Mouse (Mus musculus): ENCODE measurements around the gene Otx2.

DNA sequence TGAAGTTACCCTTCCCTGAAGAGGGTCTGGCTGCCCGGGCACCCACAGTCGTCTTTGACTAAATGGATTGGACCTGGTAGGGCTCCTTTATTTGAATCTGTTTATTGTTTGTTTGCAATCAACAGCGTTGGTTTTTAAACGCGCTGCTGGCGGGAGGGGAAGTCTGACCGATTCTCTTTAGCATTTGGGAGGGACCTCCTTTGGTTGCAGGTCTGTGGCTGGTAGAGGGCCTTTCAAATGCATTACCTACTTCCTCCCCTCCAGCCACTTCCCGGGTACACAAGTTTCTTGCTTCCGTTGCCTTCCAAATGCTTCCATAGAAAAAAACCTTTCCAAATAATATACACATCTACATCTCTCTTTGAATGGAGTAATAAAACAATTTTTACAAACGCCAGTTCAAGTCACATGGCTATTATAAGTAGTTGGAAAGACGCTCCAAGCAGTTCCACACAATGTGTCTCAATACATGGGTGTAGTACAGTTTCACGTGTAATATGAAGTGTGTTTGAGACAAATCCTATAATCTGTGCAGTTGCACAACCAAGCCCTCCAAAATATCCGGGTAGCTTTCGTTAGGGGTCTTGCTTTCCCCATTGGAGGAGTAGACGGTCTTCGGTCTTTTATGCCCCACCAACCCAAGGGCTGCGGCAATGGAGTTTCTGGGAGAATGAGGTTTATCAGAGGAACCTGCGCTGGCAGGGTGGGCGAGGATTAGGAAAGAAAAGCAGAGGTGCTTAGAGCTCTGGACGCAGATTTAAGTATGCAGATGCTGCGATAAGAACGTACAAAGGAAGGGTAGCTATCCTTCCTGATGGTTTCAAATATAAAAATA lies 19.7 kb downstream of the Otx2 start:
- TF ChIP-seq GATA1 (IDR thresholded peaks at IDR 0.05; ENCODE audit: low read length) (no peak), TAL1 (IDR thresholded peaks at IDR 0.05; ENCODE audit: low read length) (no peak)

Data from erythroblast, embryonic 14.5 days (primary cell).